Mouse (Mus musculus) thymus, postnatal 4 days (tissue): ENCODE results near the gene Gata2.
A peak's percentile ranks its signal among the peaks of the same experiment; 100 is the strongest.
"Not testable (repeated sequence)": the region's sequence is repeated elsewhere in the genome, so short reads cannot be mapped to it uniquely, and the experiment has no call there.

Experiments used
- DNase-seq: peaks from one replicate; pipeline ENCODE4 v3.0.0; 2021

Gata2 gene

DNA sequence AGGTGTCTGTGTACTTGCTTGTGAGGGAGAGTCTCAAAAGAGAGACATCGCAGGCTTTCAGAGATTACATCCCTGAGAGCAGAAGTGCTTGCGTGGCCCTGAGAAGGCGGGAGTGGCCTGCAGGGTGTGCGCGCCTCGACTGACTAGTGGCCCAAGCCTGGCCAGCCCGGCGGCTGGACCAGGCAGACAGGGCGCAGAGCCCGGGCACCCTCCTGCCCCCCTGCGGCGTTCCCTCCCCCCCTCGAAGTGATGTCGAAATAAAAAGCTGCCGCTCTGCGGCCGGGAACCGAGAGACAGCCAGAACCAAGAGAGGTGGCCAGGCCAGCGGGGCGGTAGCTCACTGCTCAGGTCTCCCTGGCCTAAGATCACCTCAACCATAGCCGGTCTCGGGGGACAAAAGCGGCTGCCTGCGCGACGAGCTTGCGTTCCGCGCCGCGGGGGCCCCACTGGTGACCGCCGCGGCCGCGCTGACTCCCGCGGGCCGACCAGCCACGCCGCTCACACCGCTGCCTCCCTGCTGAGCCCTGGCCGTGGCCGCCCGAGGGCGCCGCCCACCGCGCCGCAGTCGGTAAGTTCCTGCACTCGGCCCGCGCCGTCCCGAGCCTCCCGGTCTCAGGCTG is at the start of gene Gata2:
Gata2 (plus strand) TSS at position 459 of the 620 bp plus-strand sequence.
- DNase-seq: peak; percentile 32

GRCm38 (mm10) chr6:88145793-88146192 is 47.9 kb upstream of the Gata2 start:
- DNase-seq: no peak

DNA sequence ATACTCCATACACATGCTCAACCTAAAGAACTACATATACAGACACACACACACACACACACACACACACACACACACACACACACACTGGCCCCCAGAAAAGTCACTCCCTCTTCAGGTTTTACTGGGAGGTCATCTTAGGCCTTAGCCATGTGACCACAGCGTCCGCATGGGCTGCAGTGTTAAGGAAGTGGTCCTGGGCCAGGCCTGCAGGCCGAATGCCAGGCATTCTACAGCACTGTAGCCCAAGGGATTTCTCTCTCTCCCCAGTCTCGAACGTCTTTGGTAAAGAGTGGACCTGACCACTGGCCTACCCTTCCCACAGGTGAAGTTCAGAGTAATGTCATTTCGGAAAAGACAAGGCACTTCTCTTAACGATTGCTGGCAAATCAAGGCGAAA is 47.1 kb upstream of the Gata2 start:
- no peak for DNase-seq

- DNase-seq: no peak
Measured at GRCm38 (mm10) chr6:88147411-88148003, 46.2 kb upstream of the Gata2 start.

DNA sequence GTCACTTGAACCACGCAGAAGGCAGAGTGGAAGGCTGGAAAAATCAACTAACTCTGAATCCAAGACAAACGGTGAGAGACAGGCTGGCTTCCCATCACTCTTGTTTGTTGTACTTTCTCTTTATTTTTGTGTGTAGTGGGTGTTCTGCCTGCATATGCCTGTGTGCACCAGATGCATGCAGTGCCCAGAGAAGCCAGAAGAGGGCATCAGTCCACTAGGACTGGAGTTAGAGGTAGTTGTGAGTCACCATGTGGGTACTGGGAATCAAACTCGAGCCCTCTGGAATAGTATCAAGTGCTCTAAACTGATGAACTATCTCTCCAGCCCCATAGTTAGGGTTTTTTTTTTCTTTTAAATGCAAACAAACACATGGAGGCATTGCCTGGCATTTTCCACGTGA is 42.4 kb upstream of the Gata2 start:
- peak; percentile 40 for DNase-seq

GRCm38 (mm10) chr6:88152127-88152705 is 41.5 kb upstream of the Gata2 start:
- DNase-seq: no peak

GRCm38 (mm10) chr6:88152979-88153378 is 40.7 kb upstream of the Gata2 start:
- no peak for DNase-seq

DNA sequence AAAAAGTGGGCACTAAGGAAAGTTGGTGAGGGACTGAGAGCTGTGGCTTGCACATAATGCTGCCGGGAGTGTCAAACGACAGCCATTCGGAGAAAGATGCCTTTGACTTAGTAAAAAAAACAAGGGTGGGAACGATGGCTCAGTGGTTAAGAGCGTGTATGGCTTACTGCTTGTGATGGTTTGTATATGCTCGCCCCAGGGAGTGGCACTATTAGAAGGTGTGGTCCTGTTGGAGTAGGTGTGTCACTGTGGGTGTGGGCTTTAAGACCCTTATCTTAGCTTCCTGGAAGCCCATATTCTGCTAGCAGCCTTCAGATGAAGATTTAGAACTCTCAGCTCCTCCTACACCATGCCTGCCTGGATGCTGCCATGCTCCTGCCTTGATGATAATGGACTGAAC is 38.1 kb upstream of the Gata2 start:
- not testable (repeated sequence) for DNase-seq

GRCm38 (mm10) chr6:88158790-88159189 is 34.9 kb upstream of the Gata2 start:
- DNase-seq: no peak

DNA sequence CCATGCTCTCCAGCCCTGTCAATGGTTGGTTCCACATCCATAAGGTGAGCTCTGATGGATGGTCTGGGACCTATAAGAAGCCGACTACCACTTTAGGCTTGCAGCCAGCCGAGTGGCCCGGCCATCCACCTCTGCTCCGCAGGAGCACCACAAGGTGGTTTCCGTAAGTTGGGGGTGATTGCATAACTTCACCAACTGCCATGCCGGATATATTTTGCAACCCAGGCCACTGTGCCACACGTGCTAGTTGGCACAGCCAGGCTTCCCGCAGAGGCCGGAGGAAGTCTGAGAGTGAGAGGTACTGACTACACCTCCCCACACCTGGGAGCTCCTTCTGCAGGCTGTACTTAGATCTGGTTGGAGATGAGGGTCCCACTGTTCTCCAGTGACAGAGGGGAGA is 27.6 kb upstream of the Gata2 start:
- no peak for DNase-seq

DNA sequence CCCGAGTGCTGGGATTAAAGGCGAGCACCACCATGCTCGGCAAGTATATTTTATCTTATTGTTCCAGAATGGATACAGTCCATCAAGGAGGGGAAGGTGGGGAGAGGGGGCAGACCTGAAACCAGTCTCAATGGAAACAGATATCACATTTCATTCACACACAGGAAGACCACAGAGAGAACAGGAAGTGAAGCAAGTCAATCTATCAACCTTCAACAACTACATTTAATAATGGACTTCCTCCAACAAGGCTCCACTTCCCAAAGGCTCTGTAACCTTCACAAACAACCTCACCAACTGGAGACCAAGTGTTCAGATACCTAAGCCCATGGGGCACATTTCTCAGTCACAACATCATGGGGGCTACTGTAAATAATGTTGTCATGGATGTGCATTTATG is 19.5 kb upstream of the Gata2 start:
- no peak for DNase-seq

DNA sequence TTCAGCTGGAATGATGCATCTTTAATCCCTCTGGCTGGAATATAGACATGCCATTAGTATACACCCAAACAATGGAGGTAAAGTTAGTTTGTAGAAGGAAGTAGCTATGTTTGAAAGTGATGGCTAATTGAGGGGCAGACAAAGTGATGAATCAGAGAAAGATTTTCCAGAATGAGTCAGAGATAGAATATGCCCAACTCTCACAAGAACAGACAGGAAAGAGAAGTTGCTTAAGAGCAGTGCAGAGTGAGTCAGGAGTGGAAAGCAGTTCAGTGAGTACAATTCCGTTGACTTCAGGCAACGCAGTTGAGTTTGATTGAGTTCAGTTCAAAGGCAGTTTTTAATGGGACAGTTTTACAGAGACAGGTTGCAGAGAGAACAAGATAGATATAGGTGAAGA is 19.0 kb upstream of the Gata2 start:
- DNase-seq: no peak

GRCm38 (mm10) chr6:88184671-88185070 is 9.0 kb upstream of the Gata2 start:
- no peak for DNase-seq

DNA sequence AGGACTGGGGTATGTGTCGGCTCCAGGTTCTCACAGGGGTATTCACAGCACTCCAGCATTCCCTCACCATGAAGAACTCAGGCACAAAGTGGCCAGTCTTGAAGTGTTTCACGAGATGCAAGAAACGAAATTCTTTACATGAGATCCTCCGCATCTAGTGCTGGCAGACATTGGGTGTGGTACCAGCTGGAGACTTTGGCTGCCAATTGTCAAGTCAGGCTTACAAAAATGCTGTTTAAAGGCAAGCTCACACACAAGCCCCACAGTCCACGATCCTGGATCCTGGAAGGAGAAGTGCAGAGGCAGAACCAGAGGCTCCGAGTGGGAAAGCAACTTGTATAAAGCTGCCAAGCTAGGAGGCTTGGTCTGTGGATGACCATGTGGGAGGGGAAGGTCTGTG is 5.5 kb upstream of the Gata2 start:
- DNase-seq: no peak

DNA sequence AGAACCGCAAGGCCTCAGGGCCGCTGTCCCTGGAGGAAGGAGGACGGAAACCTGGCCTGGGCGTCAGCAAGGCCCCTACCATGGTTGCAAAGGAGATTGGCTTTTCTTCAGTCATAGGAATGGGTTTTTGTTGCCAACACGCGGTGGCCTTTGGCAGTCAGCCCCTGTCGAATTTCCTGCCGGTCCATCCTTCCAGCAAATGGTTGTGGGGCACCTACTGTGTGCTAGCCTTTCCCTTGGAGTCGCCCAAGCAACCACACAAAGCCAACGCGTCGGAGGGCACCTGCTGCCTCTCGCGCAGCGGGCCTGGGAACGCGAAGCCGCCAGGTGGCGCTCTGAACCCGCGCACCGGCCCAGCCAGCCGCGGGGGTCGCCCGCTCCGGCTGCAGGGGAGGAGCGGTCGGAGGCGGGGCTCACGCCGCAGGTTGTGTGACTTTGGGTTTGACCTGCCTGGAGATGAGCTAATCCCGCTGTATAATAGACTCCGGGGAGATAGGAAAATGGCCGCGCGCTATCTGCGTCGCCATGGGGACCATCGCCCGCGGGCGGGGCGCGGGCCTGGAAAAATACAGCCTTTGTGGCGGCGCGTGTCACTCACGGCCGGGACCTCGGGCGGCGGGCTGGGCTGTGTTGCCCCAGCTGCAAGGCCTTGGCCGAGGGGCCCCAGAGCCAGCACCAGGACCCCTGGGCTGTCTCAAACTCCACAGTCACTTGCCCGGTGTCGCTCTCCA is 4.2 kb upstream of the Gata2 start:
- DNase-seq: peak; percentile 91

DNA sequence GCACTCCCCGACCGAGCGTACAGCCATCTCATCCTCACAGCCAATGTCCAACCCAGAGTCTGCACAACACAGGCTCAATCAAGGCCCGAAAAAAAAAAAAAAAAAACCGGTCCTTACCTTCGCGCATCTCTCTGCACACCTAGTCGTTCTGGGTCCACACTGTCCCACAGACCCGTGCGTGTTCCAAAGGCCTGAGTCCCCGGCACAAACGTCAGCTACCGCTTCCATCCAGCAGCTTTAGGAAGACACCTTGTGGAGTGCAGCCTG is 3.7 kb upstream of the Gata2 start:
- DNase-seq: no peak

GRCm38 (mm10) chr6:88190310-88191023 is 3.2 kb upstream of the Gata2 start:
- DNase-seq: no peak

- no peak for DNase-seq
Measured at GRCm38 (mm10) chr6:88191024-88191365, 2.7 kb upstream of the Gata2 start.

DNA sequence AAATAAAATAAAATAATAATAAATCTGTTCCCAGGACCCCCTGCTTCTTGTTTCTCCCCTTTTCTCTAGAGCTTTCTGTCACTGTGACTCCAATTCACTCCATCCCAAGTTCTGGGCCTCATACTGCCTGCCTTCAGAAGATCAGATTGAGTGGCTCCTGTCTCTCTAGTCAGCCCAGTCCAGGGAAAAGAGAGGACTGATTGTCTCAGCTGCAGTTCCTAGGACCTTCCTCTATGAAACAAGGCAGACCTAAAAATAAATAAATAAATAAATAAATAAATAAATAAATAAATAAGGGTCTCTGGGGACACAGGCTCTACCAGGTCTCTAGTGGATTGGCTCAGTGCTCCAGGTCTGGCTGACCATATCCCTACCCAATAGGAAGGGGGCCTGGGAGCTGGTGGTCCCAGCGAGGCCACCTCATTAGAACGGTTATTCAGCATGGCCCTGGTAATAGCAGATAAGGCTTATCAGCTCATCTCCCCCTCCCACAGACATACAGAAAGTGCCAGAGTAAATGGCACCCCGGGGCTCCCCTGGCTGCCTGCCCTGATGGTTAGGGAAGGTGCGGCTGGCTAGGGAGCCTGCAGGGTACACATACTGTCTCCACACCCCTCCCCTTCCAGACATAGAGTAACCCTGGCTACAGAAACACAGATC is 2.1 kb upstream of the Gata2 start:
- DNase-seq: no peak

GRCm38 (mm10) chr6:88192756-88193155 is 935 bp upstream of the Gata2 start:
- DNase-seq: no peak

GRCm38 (mm10) chr6:88194053-88194977 is 624 bp downstream of the Gata2 start:
- DNase-seq: peak; percentile 60

- DNase-seq: no peak
Measured at GRCm38 (mm10) chr6:88194978-88195325, 1.3 kb downstream of the Gata2 start.
